Mouse (Mus musculus) A20 (cell line): ENCODE results near the gene Vps72.
A peak's percentile ranks its signal among the peaks of the same experiment; 100 is the strongest.
"Not testable (repeated sequence)": the region's sequence is repeated elsewhere in the genome, so short reads cannot be mapped to it uniquely, and the experiment has no call there.

Experiments used
- DNase-seq: peaks from one replicate; pipeline ENCODE4 v3.0.0-alpha.2; 2011; ENCODE audit warnings: low read depth, low spot score

Gene Vps72

GRCm38 (mm10) chr3:95110911-95111726 is at the start of gene Vps72:
TSS of gene Vps72 (plus strand) at chr3:95111022.
- peak; percentile 96 for DNase-seq

- no peak for DNase-seq
Observed at GRCm38 (mm10) chr3:95063741-95064140, 47.1 kb upstream of the Vps72 start.

DNA sequence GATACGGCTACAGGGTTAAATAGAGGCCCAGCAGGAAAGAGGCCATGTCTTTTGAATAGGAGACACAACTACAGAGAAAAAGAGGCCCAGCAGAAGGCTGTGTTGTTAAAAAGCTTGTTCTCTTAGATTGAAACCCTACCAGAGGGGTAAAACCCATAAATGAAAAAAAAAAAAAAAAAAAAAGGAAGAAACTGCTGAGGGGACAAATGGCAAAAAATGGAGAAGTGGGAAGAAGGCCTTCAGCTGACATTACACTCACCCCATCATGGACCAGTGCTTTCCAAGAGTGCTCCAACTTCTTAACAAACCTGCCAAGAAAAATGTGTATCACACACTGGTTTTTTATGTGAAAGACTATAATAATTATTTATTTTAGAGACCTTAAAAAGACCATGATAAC is 45.3 kb upstream of the Vps72 start:
- no peak for DNase-seq

GRCm38 (mm10) chr3:95066095-95066494 is 44.7 kb upstream of the Vps72 start:
- DNase-seq, result no peak

- no peak for DNase-seq
Observed at GRCm38 (mm10) chr3:95066570-95066969, 44.3 kb upstream of the Vps72 start.

- DNase-seq, result no peak
Observed at GRCm38 (mm10) chr3:95071606-95072005, 39.2 kb upstream of the Vps72 start.

GRCm38 (mm10) chr3:95088071-95088470 is 22.8 kb upstream of the Vps72 start:
- no peak for DNase-seq

DNA sequence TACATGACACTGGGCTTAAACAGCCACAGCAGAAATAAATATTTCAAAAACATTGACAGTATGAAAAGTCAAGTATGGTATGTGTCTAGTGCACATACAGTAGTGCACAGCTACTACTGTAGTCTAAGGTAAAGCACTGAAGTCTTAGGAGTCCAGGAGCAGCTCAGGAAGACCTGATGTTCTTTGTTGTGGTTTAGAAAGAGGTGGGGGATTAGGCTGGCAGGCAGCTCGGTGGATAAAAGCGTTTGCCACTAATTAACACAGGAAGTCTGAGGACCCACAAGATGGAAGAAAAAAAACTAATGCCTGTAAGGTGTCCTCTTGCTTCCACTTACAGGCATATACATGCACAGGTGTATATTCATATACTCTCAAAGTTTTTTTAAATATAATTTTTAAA is 10.0 kb upstream of the Vps72 start:
- no peak for DNase-seq

DNA sequence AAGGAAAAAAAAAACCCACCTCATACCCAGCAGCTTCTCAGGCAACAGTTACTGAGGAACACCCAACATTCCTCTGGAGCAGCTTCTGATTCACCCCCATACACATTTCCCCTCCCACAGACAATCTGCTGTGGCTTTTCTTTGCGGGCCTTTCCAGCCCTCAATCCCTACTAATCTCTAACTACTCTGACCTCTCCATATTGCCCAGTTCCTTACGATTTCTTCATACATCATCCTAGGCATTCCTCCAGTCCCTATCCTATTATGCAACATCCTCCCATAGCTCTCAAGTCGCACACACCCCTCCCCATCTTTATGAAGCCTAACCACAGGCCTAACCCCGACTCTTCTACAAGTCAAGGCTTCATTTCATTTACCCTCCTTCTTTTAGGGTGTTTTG is 5.7 kb upstream of the Vps72 start:
- no peak for DNase-seq

- DNase-seq, result no peak
Observed at GRCm38 (mm10) chr3:95105586-95106337, 5.1 kb upstream of the Vps72 start.

GRCm38 (mm10) chr3:95106338-95107117 is 4.3 kb upstream of the Vps72 start, which contains the start of gene Pip5k1a:
TSS of gene Pip5k1a (minus strand) at chr3:95106930.
- DNase-seq, result peak; percentile 99

- DNase-seq, result not testable (repeated sequence)
Observed at GRCm38 (mm10) chr3:95107308-95107707, 3.5 kb upstream of the Vps72 start.

DNA sequence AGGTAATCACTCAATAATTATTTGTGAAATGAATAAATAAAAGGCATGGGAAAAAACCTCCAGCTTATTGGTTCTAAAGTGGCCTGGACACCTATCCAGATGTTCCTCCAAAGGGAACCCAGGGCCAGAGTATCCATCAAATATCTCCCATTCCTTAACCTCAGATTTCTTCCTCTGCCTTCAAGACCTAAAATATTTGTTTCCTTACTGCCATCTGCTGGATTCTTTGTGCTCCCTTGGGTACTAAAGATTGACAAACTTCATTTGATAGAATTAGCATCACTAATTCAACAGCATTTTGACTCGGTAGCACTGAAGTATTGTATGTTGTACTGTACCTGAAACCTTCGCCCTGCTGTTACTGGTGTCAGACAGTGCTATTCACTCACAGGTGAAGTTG is 2.9 kb upstream of the Vps72 start:
- peak; percentile 32 for DNase-seq

GRCm38 (mm10) chr3:95112760-95113159 is 1.9 kb downstream of the Vps72 start:
- no peak for DNase-seq

GRCm38 (mm10) chr3:95117751-95118150 is 6.9 kb downstream of the Vps72 start:
- no peak for DNase-seq

DNA sequence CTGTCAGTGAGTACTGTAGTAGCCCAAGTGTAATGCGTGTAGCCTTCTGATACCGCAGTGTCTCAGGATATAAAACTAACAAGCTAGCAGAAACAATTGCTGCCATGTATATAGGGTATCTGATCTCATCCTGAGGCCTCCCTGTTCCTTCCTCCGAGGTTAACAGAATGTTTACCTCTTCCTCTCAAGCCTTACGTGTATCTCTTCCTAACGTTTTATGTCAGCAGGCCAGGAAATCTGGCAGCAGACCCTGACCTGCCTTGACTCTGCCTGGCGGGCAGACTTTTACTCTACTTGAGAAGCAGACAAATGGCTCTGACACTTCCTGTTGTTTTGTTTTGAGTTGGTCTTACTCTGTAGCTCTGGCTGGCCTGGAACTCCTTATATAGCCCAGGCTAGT is 10.8 kb downstream of the Vps72 start:
- DNase-seq, result no peak

GRCm38 (mm10) chr3:95124246-95124645 is 13.4 kb downstream of the Vps72 start, which contains the start of gene Tmod4:
TSS of gene Tmod4 (plus strand) at chr3:95124476.
- peak; percentile 28 for DNase-seq

- no peak for DNase-seq
Observed at GRCm38 (mm10) chr3:95124972-95125371, 14.2 kb downstream of the Vps72 start.

DNA sequence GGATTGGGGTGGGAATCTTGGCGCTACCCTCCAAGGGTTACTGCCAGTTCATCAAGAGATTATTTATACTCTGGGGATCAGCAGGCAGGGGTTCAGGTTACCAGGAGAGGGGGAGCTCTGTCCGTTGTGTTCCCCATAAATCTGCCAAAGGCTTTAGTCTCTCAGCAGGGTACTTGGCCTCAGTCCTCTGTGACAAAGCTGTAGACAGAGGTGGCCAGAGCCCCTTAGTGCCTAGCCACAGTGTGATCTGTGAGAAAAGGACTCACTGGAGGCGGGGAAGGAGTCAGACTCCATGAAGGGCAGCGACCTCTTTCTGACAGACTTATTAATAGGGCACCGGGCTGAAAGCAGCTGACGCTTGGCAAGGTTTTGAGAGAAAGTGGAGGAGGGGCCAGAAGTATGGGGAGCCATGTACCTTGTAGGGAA is 18.4 kb downstream of the Vps72 start:
- DNase-seq, result no peak

DNA sequence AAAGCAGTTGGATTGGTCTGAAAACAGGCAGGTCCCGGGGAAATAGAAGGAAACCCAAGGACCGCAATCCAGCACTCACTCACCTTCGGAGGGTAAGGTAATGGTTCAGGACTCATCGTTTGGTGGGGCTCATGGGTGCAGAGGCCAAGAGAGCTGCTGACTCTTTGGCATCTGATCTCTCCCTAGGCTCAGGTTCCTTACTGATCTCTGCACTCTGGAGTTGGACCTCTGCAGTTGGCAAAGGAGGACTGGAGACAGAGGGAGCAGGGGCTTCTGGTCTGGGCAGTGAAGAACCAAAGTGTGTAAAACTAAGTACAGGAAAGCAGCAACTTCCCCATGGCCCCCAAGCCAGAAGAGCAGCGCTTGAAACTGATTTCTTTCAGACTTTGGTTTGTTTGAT is 19.3 kb downstream of the Vps72 start:
- DNase-seq, result no peak

GRCm38 (mm10) chr3:95132389-95132788 is 21.6 kb downstream of the Vps72 start:
- DNase-seq, result not testable (repeated sequence)

DNA sequence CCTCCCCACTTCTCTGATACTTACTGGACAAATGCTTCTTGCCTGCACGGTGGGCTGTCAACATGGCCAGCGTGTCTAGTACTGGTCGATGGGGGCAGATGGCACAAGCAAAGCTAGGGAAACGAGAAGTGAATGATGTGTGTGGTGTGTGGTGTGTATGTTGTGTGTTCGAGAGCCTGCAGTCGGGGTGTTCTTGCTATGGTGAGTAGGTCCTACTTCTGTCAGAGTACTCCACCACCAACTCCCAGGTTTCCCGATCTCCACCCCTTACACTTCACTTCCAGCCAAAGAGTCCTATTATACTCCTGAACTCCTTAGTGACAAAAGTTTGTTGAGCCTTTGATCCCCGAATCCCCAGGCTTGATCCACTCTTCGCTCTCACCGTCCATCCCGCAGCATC is 22.4 kb downstream of the Vps72 start:
- DNase-seq, result no peak
